Mouse (Mus musculus) mouse trophoblast stem cell (cell line): Measurements from ENCODE around the gene Zbp1.

Experiments
- in situ Hi-C, 2 experiments: fragments of 300-500 bp; cut with MseI, MboI; formaldehyde crosslinking; loops; 2 replicates in 1 of 2; 3 replicates in 1 of 2; pipeline ENCODE4 v1.15.1; 2025

The Zbp1 gene

GRCm38 (mm10) chr2:173180721-173181388 is 37.9 kb downstream of the Zbp1 start:
- in situ Hi-C loops: loop anchor here (5.0 kb wide), 1 partner anchor 74 kb away; no protein-coding TSS in a partner anchor

- in situ Hi-C loops: loop anchor here (5.0 kb wide), 1 partner anchor 73 kb away; no protein-coding TSS in a partner anchor
These were observed 38.7 kb downstream of the Zbp1 start for GRCm38 (mm10) chr2:173180026-173180425.

DNA sequence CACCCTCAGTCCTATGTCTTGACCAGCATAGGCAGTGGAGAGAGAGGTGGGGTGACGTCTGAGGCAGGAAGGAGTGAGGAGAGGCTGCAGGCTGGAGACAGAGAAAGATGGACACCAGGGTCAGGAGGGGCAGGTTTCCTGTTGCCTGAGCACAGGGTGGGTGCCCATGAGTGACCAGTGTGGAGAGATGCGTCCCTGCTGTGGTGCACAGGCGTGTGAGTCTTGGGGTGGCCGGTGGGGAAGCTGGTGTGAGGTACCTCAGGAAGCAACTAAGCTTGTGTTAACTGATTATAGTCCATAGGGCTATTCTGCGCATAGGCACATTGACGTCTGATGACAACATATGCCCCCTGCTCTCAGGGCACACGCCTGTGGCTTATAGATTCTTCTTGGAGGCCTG is 39.7 kb downstream of the Zbp1 start:
- in situ Hi-C loops: no loop called here

DNA sequence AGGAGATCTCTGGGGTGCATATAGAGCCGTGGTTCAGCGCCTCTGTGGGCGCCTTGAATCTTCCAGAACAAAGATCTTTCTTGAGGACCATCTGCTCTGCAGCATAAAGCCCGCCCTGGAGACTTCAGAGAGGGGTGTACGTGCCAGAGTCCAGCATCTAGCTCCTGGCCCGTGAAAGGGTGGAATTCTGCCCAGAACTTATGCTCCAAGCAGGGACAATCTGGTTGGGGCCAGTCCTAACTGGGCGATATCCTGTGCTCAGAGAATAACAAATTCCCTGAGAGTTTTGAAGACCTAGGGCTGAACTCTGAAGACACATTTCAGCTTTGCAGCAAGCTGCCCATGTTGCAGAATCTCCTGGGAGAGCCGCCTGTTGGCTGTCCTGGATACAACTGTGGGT is 40.8 kb downstream of the Zbp1 start:
- in situ Hi-C loops: no loop called here

- in situ Hi-C loops: no loop called here
These were observed 41.2 kb downstream of the Zbp1 start for GRCm38 (mm10) chr2:173177481-173177880.

DNA sequence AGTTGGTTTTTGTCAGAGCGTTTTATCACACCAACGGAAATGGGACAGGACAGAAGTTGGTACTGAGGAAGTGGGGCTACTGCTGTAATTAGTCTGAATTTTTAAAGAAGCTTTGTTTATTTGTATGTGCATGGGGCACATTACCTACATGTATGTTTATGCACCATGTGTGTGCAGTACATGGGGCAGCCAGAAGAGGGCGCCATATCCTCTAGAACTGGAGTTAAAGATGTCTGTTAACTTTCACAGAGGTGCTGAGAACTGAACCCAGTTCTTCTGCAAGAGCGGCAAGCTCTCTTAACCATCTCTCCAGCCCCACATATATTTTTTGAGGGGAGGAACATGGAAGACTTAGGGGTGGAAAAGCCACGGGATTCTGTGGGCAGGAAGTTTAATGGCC is 43.0 kb downstream of the Zbp1 start:
- in situ Hi-C loops: no loop called here

DNA sequence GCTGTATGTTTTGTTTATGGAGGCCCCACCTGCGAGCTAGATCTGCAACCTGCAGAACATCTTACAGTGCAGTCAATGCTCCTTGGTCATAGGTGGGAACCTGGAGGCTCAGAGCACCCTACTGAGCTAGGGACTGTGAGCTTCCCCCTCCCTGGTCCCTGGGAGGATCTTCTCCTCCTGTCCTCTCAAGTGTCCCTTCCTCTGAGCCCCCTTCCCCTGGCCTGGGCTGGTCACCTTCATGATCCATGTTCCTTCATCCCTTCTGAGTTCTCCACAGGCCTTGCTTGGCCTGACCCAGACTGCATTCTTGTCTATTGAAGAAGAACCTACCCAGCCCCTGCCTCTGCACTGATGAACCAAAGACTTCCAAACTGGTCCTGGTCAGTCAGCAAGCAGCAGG is 44.2 kb downstream of the Zbp1 start:
- in situ Hi-C loops: no loop called here

- in situ Hi-C loops: no loop called here
These were observed 44.9 kb downstream of the Zbp1 start for GRCm38 (mm10) chr2:173173521-173174511.

- in situ Hi-C loops: no loop called here
These were observed 45.7 kb downstream of the Zbp1 start for GRCm38 (mm10) chr2:173173008-173173407.

GRCm38 (mm10) chr2:173172386-173172785 is 46.3 kb downstream of the Zbp1 start:
- in situ Hi-C loops: no loop called here

- in situ Hi-C loops: no loop called here
These were observed 46.8 kb downstream of the Zbp1 start for GRCm38 (mm10) chr2:173171956-173172355.

GRCm38 (mm10) chr2:173171470-173171869 is 47.3 kb downstream of the Zbp1 start:
- in situ Hi-C loops: no loop called here

DNA sequence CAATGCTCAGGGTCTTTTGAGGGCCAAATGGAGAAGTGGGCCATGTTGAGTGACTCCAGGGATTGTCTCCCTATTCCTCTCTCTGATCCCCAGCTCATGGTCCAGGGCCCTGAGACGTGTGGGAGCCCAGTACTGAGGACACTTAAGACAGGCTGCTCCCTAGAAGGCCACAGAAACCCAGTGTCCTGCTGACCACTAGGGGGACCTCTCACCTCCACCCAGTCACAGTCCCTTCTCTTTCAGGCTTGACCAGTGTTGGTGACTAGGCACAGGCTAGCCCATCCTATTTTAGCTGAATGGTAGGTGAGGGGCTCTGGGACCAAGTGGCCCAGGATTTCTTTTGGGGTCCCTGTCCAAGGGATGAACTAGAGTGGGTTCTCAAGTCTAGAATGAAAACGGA is 48.0 kb downstream of the Zbp1 start:
- in situ Hi-C loops: no loop called here

DNA sequence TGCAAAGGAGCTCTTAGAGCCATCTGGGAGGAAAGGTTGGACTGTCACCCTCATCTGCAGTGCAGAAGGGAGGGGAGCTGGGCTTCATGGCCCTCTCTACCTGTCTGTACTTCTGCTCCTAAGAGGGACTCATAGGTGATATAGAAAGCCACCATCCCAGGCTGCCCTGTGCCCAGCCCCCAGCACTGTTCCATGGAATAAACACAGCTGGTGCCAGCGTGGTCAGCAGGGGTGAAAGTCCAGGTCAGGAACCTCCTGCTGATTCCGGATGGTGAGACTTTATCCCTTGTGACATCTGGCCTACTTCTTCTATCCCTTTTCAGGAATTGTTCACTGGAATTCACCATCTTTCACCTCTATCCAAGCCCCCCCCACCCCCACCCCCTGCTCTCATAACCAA is 48.6 kb downstream of the Zbp1 start:
- in situ Hi-C loops: no loop called here

- in situ Hi-C loops: no loop called here
These were observed 50.3 kb downstream of the Zbp1 start for GRCm38 (mm10) chr2:173168411-173168851.

DNA sequence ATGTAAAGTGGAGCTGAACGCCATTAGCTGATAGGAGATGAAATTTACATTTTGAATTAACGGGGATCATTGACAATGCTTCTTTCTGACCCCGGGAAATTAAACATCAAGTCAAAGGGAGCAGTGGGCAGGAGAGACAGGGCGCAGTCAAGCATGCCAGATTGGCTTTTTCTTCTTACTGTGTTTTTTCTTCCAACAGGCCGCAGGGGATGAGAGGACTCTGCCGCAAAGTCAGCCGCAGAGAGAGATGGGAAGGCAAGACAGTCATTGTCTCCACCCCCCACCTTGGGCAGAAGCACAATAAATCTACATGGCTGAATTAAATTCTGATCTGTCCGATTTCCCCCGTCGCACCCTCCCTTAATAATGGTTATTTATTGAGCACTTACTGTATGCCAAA is 53.4 kb downstream of the Zbp1 start:
- in situ Hi-C loops: no loop called here

DNA sequence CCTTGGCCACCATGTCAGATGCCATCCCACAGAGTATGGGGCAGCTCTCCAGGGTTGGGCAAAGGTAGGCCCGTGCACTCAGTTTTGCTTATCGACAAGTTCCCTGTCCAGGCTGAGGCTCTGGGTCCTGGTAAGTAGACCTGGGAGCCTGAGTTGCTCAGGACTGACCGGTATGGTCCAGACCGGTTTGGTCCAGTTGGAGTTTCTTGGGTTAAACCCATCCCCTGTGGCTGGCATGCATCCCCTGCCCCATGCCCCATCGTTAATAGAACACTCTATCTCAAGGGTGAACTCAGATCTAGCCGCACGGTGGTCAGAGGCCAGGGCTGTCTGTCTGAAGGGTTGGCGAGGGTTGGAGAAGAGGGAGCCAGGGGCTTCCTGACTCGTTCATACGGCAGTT is 53.8 kb downstream of the Zbp1 start:
- in situ Hi-C loops: no loop called here

- in situ Hi-C loops: no loop called here
These were observed 54.4 kb downstream of the Zbp1 start for GRCm38 (mm10) chr2:173164358-173164757.

- in situ Hi-C loops: no loop called here
These were observed 55.3 kb downstream of the Zbp1 start for GRCm38 (mm10) chr2:173163380-173163779.

- in situ Hi-C loops: no loop called here
These were observed 59.1 kb downstream of the Zbp1 start for GRCm38 (mm10) chr2:173159354-173160311.

DNA sequence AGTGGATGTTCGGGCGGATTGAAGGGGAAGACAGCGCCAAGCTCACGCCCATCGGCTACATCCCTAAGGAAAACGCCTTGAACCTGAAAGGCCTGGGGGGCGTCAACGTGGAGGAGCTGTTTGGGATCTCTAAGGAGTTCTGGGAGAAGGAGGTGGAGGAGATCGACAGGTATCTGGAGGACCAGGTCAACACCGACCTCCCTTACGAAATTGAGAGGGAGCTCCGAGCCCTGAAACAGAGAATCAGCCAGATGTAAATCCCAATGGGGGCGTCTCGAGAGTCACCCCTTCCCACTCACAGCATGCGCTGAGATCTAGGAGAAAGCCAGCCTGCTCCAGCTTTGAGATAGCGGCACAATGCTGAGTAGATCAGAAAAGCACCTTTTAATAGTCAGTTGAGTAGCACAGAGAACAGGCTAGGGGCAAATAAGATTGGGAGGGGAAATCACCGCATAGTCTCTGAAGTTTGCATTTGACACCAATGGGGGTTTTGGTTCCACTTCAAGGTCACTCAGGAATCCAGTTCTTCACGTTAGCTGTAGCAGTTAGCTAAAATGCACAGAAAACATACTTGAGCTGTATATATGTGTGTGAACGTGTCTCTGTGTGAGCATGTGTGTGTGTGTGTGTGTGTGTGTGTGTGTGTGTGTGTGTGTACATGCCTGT is 60.2 kb downstream of the Zbp1 start:
- in situ Hi-C loops: no loop called here
